In the genomic region with DNA sequence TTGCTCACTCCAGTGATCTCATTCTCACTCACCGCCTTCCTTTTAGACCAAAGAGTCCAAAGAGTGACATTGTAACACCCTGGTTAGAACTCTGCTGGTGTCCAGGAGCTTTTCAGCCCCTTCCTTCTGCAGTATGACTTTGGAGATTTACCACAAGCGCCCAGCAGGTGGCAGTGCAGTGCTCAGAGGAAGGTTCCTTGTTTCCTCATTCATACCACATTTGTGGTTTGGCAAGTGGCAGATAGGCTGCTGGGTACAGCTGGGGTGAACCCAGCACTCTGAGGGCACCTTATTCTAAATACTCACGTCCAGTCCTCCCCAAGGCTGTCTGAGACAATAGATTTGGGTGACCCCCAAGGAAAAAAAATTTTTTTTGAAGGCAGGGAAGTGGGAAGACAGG, we compare ENCODE assay signal across 9 mouse cellular contexts.
A peak's percentile ranks its signal among the peaks of the same experiment; 100 is the strongest.
DNase-seq lines count a peak whose midpoint lies in the region; ATAC-seq and TF ChIP-seq lines count a peak whose summit lies in the region.
"Had no signal": no experiment of that assay in that cellular context is flagged by ENCODE, and none has a peak within 500 bp of the region (broad histone marks: within the 10 kb centered on the region; RNA-seq: fewer than 3 reads in every experiment).

No protein-coding gene starts in this region.

- no peaks in the 10 kb centered on the region for H3K4me1 ChIP-seq in forebrain, postnatal 0 days (ENCODE audit: insufficient read depth)
- H3K4me1 ChIP-seq in lung, postnatal 0 days (ENCODE audit: insufficient read depth, low read depth, low read length): no peaks in the 10 kb centered on the region
- H3K4me1 ChIP-seq: hindbrain, embryonic 15.5 days had no signal

- H3K27ac ChIP-seq in forebrain, postnatal 0 days (ENCODE audit: low read depth, low read length): no peak overlapping the region
- H3K27ac ChIP-seq in lung, postnatal 0 days (ENCODE audit: low read length): no peak overlapping the region
- H3K27ac ChIP-seq: hindbrain, embryonic 15.5 days had no signal

- 21% methylated on average over 3 of the region's 3 CpGs for WGBS in forebrain, postnatal 0 days
- 22% methylated on average over 3 of the region's 3 CpGs for WGBS in lung, postnatal 0 days

- TF ChIP-seq EP300 in lung, postnatal 0 days (IDR thresholded peaks at IDR 0.05): no peak

- peak; percentile 63 for ATAC-seq in forebrain, postnatal 0 days
- peak; percentile 41; the same call in 1 of the 2 replicates for ATAC-seq in lung, postnatal 0 days
- ATAC-seq in activated CD4-positive, CD25-positive, alpha-beta regulatory T cell, adult 4 months: no peak

- H3K9ac ChIP-seq in forebrain, postnatal 0 days: no peak overlapping the region
- no peak overlapping the region for H3K9ac ChIP-seq in lung, postnatal 0 days (replicated peaks; ENCODE audit: low read depth)
- H3K9ac ChIP-seq: hindbrain, embryonic 15.5 days had no signal

- TF ChIP-seq CTCF in forebrain, postnatal 0 days (IDR thresholded peaks at IDR 0.05; ENCODE audit: low read depth): peak; percentile 88
- peak; percentile 79 for TF ChIP-seq CTCF in lung, postnatal 0 days (IDR thresholded peaks at IDR 0.05)

- H3K27me3 ChIP-seq in forebrain, postnatal 0 days (ENCODE audit: insufficient read depth, low read length): no peaks in the 10 kb centered on the region
- no peaks in the 10 kb centered on the region for H3K27me3 ChIP-seq in lung, postnatal 0 days (replicated peaks; ENCODE audit: insufficient read depth, low read length)
- H3K27me3 ChIP-seq: hindbrain, embryonic 15.5 days had no signal

- no peak overlapping the region for H3K4me2 ChIP-seq in forebrain, postnatal 0 days (ENCODE audit: low read depth)
- H3K4me2 ChIP-seq in lung, postnatal 0 days (replicated peaks; ENCODE audit: low read depth, low read length): no peak overlapping the region
- H3K4me2 ChIP-seq: hindbrain, embryonic 15.5 days had no signal

- H3K4me3 ChIP-seq in forebrain, postnatal 0 days (ENCODE audit: low read depth, low read length): no peak overlapping the region
- H3K4me3 ChIP-seq in lung, postnatal 0 days (ENCODE audit: low read depth, low read length): no peak overlapping the region
- H3K4me3 ChIP-seq: hindbrain, embryonic 15.5 days had no signal

- H3K9me3 ChIP-seq in forebrain, postnatal 0 days (ENCODE audit: low read length): no peaks in the 10 kb centered on the region
- no peaks in the 10 kb centered on the region for H3K9me3 ChIP-seq in lung, postnatal 0 days (ENCODE audit: low read length)
- H3K9me3 ChIP-seq: hindbrain, embryonic 15.5 days had no signal

- DNase-seq in 3134 (ENCODE audit: extremely low read depth, insufficient read length, low spot score): peak; percentile 22
- DNase-seq in B cell, adult 2 months: peak; percentile 55 to 58
- DNase-seq in brain, adult 2 months (ENCODE audit: low read depth, low spot score): peak; percentile 75
- peak; percentile 89 for DNase-seq in forebrain, postnatal 0 days
- DNase-seq in layer of hippocampus, adult 11-12 months (ENCODE audit: low spot score): peak; percentile 71
- DNase-seq in lung, postnatal 0 days (ENCODE audit: low spot score): peak; percentile 75
- DNase-seq in right cerebral cortex, postnatal 25 days: peak; percentile 59

- H3K36me3 ChIP-seq in forebrain, postnatal 0 days (ENCODE audit: insufficient read depth): no peaks in the 10 kb centered on the region
- H3K36me3 ChIP-seq in lung, postnatal 0 days (ENCODE audit: insufficient read depth, low read length): no peaks in the 10 kb centered on the region
- H3K36me3 ChIP-seq: hindbrain, embryonic 15.5 days had no signal

Comparison
In these comparisons a context has a peak if more than half of its experiments do, and no peak if none do; other contexts are left out.
1. DNase-seq: peak in every context shown above with its lines; median percentile 89 in forebrain, postnatal 0 days; 75 in brain, adult 2 months; 75 in lung, postnatal 0 days; 71 in layer of hippocampus, adult 11-12 months; 59 in right cerebral cortex, postnatal 25 days; 56 in B cell, adult 2 months; 22 in 3134.